Mouse (Mus musculus) c-Kit-negative CD71-positive TER-119-positive erythroid progenitor cells, embryonic 14.5 days (primary cell): ENCODE measurements at regions not wholly inside any gene's neighbourhood (a gene's known extent, or its start where the extent isn't known, plus 50 kb on each side); places are given as distances from the start of the nearest gene placed in this dataset.
A peak's percentile ranks its signal among the peaks of the same experiment; 100 is the strongest.

Experiments used
- DNase-seq: peaks from one replicate; pipeline ENCODE4 v3.0.0-alpha.2; 2013; ENCODE audit warnings: low read depth, low spot score

GRCm38 (mm10) chr11:114611690-114612089 is 56.6 kb upstream of the Rpl38 start:
- no peak for DNase-seq

- no peak for DNase-seq
Measured at GRCm38 (mm10) chr11:114608009-114608408, 60.3 kb upstream of the Rpl38 start.

- DNase-seq = no peak
Measured at GRCm38 (mm10) chr11:114603108-114603507, 65.2 kb upstream of the Rpl38 start.

- no peak for DNase-seq
Measured at GRCm38 (mm10) chr11:114597225-114597624, 71.1 kb upstream of the Rpl38 start.

GRCm38 (mm10) chr11:114592961-114593360 is 75.4 kb upstream of the Rpl38 start:
- DNase-seq = no peak

- no peak for DNase-seq
Measured at GRCm38 (mm10) chr11:114588554-114588953, 79.8 kb upstream of the Rpl38 start.

- no peak for DNase-seq
Measured at GRCm38 (mm10) chr11:114587986-114588385, 80.3 kb upstream of the Rpl38 start.

GRCm38 (mm10) chr11:114586400-114586799 is 81.9 kb upstream of the Rpl38 start:
- no peak for DNase-seq

- DNase-seq = no peak
Measured at GRCm38 (mm10) chr11:114584804-114585203, 83.5 kb upstream of the Rpl38 start.

GRCm38 (mm10) chr11:114584146-114584545 is 84.2 kb upstream of the Rpl38 start:
- no peak for DNase-seq

GRCm38 (mm10) chr11:114579986-114580385 is 88.3 kb upstream of the Rpl38 start:
- no peak for DNase-seq

GRCm38 (mm10) chr11:114578551-114578950 is 89.8 kb upstream of the Rpl38 start:
- no peak for DNase-seq

- peak; percentile 5 for DNase-seq
Measured at GRCm38 (mm10) chr11:114576803-114577202, 91.5 kb upstream of the Rpl38 start.

GRCm38 (mm10) chr11:114571144-114571869 is 97.0 kb upstream of the Rpl38 start:
- no peak for DNase-seq

- DNase-seq = no peak
Measured at GRCm38 (mm10) chr11:114570076-114570475, 98.2 kb upstream of the Rpl38 start.

GRCm38 (mm10) chr11:114567814-114568800 is 100.2 kb upstream of the Rpl38 start:
- DNase-seq = no peak

- DNase-seq = no peak
Measured at GRCm38 (mm10) chr11:114567045-114567780, 101.1 kb upstream of the Rpl38 start.

GRCm38 (mm10) chr11:114564949-114565348 is 103.4 kb upstream of the Rpl38 start:
- peak; percentile 5 for DNase-seq

- DNase-seq = no peak
Measured at GRCm38 (mm10) chr11:114563172-114563571, 105.2 kb upstream of the Rpl38 start.

- no peak for DNase-seq
Measured at GRCm38 (mm10) chr11:114554576-114554975, 113.7 kb upstream of the Rpl38 start.

GRCm38 (mm10) chr11:114553992-114554391 is 114.3 kb upstream of the Rpl38 start:
- DNase-seq = no peak

GRCm38 (mm10) chr11:114552176-114552575 is 116.1 kb upstream of the Rpl38 start:
- DNase-seq = no peak
